Mouse (Mus musculus) cortical plate, adult 2 months (tissue): ENCODE measurements around the gene Ccdc121. TPM values are rescaled to one million over a fixed set of nuclear protein-coding genes. Genes with fewer than 3 reads are reported as not detected.
"Not testable (repeated sequence)": the region's sequence is repeated elsewhere in the genome, so short reads cannot be mapped to it uniquely, and the experiment has no call there.

Source experiments
- H3K27ac ChIP-seq: fragments of 200-500 bp; 2 replicates; pipeline ENCODE4 v1.5.1; 2012; ENCODE audit warnings: low read length, control low read depth, inconsistent platforms; ENCODE audit not compliant: insufficient read depth
- H3K4me1 ChIP-seq: fragments of 200-500 bp; 2 replicates; pipeline ENCODE4 v1.6.1; 2011; ENCODE audit warnings: low read length; ENCODE audit not compliant: control insufficient read depth, insufficient read depth
- H3K4me3 ChIP-seq: fragments of 200-500 bp; 2 replicates; pipeline ENCODE4 v1.5.1; 2011; ENCODE audit warnings: mild to moderate bottlenecking, low read length, control low read depth; ENCODE audit not compliant: insufficient read depth
- CTCF ChIP-seq: fragments of 200-500 bp; IDR thresholded peaks from 2 replicates; pipeline ENCODE4 v1.5.1; 2011; ENCODE audit warnings: mild to moderate bottlenecking, control low read depth, low read length; ENCODE audit not compliant: insufficient read depth; ENCODE audit errors: extremely low read depth
- POLR2A ChIP-seq: fragments of 200-500 bp; IDR thresholded peaks from 2 replicates; pipeline ENCODE4 v1.6.1; 2011; ENCODE audit warnings: mild to moderate bottlenecking, low read length, control low read depth; ENCODE audit not compliant: insufficient read depth; ENCODE audit errors: extremely low read depth
- polyA plus RNA-seq: library from polyadenylated mRNA; depleted of rRNA; stranded (reverse); fragments of >200 nt; gene quantifications from 2 replicates; pipeline ENCODE4 v1.2.3, GENCODE M21; 2012

The Ccdc121 gene
- polyA plus RNA-seq, 1 experiment, result 0.54 TPM

DNA sequence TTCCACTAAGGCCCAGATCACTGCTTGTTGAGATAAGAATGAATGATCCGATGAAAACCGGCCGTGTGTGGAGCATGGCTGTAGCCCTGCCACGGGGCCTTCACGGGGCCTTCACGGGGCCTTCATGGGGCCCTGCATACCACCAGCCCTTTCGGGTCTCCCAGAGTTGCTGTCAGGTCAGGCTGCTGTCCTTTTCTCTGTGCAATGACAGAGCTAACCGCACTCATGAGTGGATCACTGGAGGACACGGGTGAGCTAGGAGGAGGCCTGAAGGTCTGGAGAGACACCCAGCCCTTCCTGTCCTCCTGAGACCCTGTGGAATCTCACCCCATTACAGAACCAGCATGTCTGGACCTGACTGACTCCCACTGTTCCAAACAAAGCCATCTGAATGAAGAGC, 6.8 kb upstream of the Ccdc121 start:
- H3K27ac ChIP-seq, result no peak overlapping the region
- TF ChIP-seq POLR2A (no peak), CTCF (no peak)
- H3K4me3 ChIP-seq, result no peak overlapping the region
- H3K4me1 ChIP-seq, result peaks cover 3% of the 10 kb centered on the region

DNA sequence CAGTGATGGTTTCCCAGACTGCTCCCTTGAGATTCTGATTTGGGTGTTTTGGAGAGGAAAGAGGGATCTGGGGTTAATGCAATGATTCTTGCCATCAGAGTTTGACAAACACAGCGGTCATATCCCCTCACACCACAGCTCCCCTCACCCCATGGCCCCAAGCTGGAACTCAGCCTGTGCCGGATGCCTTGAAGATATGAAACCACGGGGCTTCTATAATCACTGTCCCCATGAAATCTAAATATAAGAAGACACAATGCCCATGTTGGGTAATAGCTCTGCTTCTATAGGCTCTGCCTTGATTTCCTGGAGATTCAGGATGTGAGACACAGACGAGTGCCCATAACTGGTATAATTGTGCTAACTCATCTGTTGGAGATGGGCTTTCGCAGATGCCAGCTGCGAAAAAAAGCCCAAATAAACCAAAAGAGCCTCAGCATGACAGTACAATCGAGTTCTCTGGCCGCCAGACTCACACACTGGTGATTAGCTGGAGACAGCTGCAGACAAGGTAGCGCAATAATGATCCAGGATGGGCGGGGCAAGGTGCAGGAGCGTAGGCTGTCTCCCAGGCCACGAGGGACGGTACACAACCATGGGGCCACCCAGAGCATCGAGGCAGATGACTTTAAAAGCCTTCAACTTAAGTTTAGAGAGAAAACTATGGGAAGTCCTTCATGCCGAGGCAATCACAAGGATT, 1.3 kb upstream of the Ccdc121 start:
- Histone ChIP-seq H3K4me1 (no peaks in the 10 kb centered on the region; the same call in 1 of the 2 replicates), H3K27ac (no peak overlapping the region), H3K4me3 (no peak overlapping the region)
- no peak for TF ChIP-seq CTCF
- no peak for TF ChIP-seq POLR2A

DNA sequence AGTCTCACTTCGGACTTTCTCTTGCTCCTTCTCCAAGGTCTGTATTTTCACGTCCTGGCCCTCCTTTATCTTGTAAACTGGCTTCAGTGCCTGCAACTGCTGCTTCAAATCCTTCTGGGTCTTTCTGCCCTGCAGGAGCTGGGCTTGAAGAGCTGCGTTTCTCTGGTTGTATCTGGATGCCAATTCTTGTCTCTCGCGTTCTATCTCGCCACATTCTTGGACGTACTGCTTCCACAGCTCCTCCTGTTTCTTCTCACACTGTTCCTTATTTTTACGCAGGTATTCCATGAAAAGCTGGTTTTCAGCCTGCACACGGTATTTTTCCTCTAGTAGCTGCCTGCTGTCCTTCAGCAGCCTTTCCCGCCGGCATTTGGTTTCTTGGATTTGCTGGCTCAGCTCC, 396 bp downstream of the Ccdc121 start:
- H3K4me1 ChIP-seq, H3K27ac ChIP-seq, H3K4me3 ChIP-seq: not testable (repeated sequence)

DNA sequence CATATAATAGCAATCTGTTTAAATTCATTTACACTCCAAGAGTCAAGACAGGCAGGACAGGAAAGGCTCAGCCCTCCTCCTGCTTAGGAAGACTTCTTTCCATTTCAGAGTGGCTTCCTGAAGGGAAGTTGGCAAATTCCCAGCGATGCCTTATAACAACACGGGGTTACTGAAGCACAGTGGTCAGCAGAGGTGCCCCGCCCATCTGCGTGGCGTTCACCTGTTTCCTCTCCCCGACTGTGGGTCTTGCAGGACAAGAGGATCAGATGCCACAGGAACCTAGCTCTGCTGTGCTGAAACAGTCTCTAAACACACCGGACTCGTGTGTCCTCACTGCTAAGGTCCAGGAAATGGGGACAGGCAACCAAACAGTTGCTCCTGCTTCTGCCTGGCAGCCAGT, 5.9 kb downstream of the Ccdc121 start:
- no peaks in the 10 kb centered on the region for H3K4me1 ChIP-seq
- TF ChIP-seq POLR2A (no peak), CTCF (no peak)
- no peak overlapping the region for H3K27ac ChIP-seq
- no peak overlapping the region for H3K4me3 ChIP-seq

DNA sequence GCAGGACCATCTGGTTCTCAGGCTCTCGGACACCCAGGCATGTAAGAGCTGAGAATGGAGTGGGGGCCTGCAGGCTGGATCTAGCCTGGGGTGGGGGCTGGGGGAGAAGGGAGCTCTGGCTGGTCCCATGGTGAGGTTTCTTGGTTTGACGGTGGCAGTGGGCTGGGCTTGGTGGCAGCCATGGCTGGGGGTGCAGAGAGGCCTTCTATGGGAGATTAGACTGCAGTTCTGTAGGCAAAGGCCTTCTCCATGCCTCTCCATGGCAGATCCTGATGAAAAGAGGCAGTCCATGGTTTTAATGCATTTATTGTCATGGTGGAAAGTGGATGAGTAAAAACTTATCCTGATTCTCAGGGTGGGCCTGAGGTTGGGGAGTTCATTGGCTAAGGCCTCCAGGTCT, 7.8 kb downstream of the Ccdc121 start:
- Histone ChIP-seq H3K4me3 (no peak overlapping the region), H3K27ac (no peak overlapping the region), H3K4me1 (no peaks in the 10 kb centered on the region)
- no peak for TF ChIP-seq CTCF
- no peak for TF ChIP-seq POLR2A

DNA sequence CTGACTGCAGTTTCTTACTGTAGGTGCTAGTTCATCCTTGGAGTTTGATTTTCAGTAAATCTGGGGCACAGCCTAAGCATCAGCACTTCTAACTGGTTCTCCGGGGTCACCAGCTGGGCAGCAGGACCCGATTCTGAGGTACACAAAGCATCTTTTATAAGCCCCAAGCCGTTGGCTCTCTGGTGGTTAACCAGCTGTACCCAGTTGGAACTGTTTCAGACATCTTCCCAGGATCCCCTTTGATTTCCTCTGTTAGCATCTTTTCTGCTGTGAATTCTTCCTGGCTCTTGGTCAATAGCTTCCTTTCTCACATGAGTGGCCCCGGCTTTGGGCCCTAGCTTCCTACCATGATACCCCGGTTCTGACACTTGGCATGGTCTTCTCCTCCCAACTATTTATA, 26.6 kb downstream of the Ccdc121 start:
- Histone ChIP-seq H3K4me1 (no peaks in the 10 kb centered on the region; the same call in 1 of the 2 replicates), H3K4me3 (no peak overlapping the region), H3K27ac (no peak overlapping the region)
- no peak for TF ChIP-seq POLR2A
- no peak for TF ChIP-seq CTCF

DNA sequence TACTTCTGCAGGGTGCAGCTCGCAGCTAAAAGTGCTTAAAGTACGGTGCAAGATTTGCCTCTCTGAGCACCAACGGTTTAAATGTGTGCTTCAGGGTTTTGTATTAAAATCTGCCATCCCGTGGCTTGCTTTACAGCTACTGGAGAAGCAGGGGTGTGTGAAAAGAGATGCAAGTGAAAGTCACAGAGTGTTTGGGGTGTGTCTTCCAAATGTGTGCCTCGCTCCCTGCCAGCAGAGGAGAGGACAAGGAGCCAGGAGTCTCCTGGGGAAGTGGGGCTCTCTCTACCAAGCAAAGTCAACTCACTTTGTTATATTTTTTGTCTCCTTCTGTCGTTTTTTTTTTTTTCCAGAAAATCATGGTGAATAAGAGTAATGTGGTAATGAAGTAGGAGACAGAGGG, 34.7 kb downstream of the Ccdc121 start:
- Histone ChIP-seq H3K4me3 (no peak overlapping the region), H3K27ac (no peak overlapping the region), H3K4me1 (no peaks in the 10 kb centered on the region)
- TF ChIP-seq CTCF (no peak), POLR2A (no peak)

DNA sequence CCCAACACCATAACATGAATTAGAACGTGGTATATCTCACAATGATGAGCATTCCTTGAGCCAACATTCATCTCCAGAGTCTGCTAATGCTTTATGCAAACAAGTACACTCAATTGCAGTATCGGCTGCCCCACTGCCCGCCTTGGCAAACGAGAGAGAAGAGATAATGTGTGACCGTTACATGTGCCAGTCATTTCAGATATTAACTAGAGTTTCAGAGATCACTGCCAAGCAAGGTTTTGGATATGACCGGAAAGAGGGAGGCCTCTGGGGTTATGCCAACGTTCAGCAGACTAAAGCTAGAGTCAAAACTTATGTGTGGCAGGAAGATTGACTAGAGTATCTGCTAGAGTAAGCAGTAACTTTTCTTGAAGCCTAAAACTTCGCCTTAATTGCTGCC, 35.1 kb downstream of the Ccdc121 start:
- H3K4me1 ChIP-seq, result no peaks in the 10 kb centered on the region
- TF ChIP-seq POLR2A, result no peak
- TF ChIP-seq CTCF, result no peak
- no peak overlapping the region for H3K4me3 ChIP-seq
- no peak overlapping the region for H3K27ac ChIP-seq

DNA sequence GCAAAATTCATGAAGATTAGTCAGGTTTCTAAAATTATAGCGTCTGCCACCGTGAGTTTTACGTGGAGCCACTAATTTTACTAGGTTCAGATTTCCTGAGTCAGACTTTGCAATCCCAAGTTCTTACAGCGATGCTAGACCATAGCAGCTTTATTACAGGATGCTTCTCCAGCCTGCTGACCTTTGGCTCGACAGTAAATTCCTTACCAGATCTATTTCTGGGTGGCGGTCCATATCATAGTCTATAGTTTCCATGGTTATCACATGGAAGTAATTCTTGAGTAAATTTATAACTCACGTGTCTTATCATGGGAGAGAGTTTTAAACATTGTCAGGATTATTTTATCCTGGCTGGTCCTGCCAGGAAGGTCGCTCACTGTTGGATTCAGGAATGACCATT, 41.8 kb downstream of the Ccdc121 start:
- H3K27ac ChIP-seq, result no peak overlapping the region
- TF ChIP-seq POLR2A, result no peak
- TF ChIP-seq CTCF, result no peak
- no peak overlapping the region for H3K4me3 ChIP-seq
- H3K4me1 ChIP-seq, result peaks cover 8% of the 10 kb centered on the region

DNA sequence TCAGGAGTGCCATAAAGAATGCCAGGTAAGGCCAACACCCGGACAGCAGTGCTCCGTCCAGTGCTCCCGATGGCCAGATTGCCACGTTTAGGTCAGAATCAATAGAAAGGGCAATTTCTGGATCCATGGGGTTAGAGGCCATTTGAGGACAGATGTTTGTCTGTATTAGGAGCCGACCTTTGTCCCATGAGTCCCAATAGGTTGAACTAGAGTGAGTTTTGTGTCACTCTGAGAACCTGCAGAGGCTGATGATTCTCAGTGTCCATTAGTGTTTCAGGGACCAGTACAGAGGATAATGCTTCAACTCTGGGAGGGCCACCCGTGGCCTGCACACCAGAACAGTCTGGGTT, 44.0 kb downstream of the Ccdc121 start:
- TF ChIP-seq POLR2A (no peak), CTCF (no peak)
- Histone ChIP-seq H3K4me3 (no peak overlapping the region), H3K27ac (no peak overlapping the region), H3K4me1 (peaks cover 10% of the 10 kb centered on the region)
